Mouse (Mus musculus): ENCODE measurements around the gene Hspb6.

The Hspb6 gene

GRCm38 (mm10) chr7:30534633-30535577 is 17.1 kb upstream of the Hspb6 start, which contains the start of gene Arhgap33:
Arhgap33 (minus strand) TSS chr7:30535060.
- CTCF ChIA-PET: interaction anchor here (0.5 to 1.5 kb wide), 5 partner anchors 17 to 422 kb away, joined by 3 to 7 read pairs (median 3); partner anchors contain the start of genes Hspb6 (in 1 of the 4), Prodh2 (in 1 of the 4), Proser3 (in 1 of the 4) and Usf2 (in 1 of the 4)
- POLR2A ChIA-PET: interaction anchor here in 3 of 4 experiments (0.6 to 2.2 kb wide), 10 partner anchors 16 to 254 kb away, joined by 3 to 7 read pairs (median 4); partner anchors contain the start of genes Hspb6 (in 2 of the 3), Proser3 (in 2 of the 3), Gm49396 (in 1 of the 3) and U2af1l4 (in 1 of the 3)

GRCm38 (mm10) chr7:30540572-30540971 is 11.4 kb upstream of the Hspb6 start:
- CTCF ChIA-PET: interaction anchor here in 2 of 4 experiments (0.9 to 1.3 kb wide), 2 partner anchors 13 to 48 kb away, joined by 3 read pairs; partner anchors contain the start of gene Prodh2 (in 1 of the 2)

GRCm38 (mm10) chr7:30544327-30544726 is 7.7 kb upstream of the Hspb6 start:
- POLR2A ChIA-PET: interaction anchor here in 1 of 4 experiments (2.2 kb wide), 1 partner anchor 8 kb away, joined by 7 read pairs; the partner anchor contains the start of genes Hspb6 and Proser3
- CTCF ChIA-PET: no interaction called here

More at GRCm38 (mm10) chr7:30540572-30540971, 11.4 kb upstream of the Hspb6 start:
- POLR2A ChIA-PET: interaction anchor here in 3 of 4 experiments (0.6 to 1.9 kb wide), 10 partner anchors 12 to 254 kb away, joined by 3 to 13 read pairs (median 4); partner anchors contain the start of genes Aplp1 (in 1 of the 3), Gm49396 (in 1 of the 3), Hspb6 (in 1 of the 3) and Proser3 (in 1 of the 3)

- POLR2A ChIA-PET: interaction anchor here in 2 of 4 experiments (0.7 to 1.6 kb wide), 3 partner anchors 8 to 196 kb away, joined by 3 read pairs; partner anchors contain the start of gene Kmt2b (in 1 of the 2)
- CTCF ChIA-PET: interaction anchor here in 2 of 4 experiments (0.6 to 1.7 kb wide), 2 partner anchors 35 to 58 kb away, joined by 3 to 4 read pairs; no protein-coding TSS in a partner anchor
Measured at GRCm38 (mm10) chr7:30549880-30550279, 2.1 kb upstream of the Hspb6 start.

DNA sequence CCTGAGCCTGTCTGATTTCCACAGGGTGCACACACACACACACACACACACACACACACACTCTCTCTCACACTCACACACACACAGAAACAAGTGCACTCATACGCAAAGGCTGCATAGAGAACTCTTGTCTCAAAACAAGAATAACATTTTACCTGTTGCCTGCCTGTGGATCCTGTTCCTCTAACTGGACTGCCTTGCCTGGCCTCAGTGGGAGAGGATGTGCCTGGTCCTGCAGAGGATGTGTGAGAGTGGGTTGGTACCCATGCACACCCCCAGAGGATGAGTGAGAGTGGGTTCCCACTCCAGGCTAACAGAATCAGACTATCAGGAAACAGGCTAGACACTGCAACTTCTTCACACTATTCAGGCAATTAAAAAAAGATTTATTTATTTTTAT is 1.4 kb upstream of the Hspb6 start:
- POLR2A ChIA-PET: interaction anchor here in 3 of 4 experiments (0.6 to 3.1 kb wide), 5 partner anchors 9 to 918 kb away, joined by 3 to 21 read pairs (median 3); partner anchors contain the start of gene Lin37 (in 1 of the 3)
- CTCF ChIA-PET: interaction anchor here in 1 of 4 experiments (1.0 to 2.7 kb wide), 3 partner anchors 57 to 204 kb away, joined by 3 to 14 read pairs (median 4); no protein-coding TSS in a partner anchor

DNA sequence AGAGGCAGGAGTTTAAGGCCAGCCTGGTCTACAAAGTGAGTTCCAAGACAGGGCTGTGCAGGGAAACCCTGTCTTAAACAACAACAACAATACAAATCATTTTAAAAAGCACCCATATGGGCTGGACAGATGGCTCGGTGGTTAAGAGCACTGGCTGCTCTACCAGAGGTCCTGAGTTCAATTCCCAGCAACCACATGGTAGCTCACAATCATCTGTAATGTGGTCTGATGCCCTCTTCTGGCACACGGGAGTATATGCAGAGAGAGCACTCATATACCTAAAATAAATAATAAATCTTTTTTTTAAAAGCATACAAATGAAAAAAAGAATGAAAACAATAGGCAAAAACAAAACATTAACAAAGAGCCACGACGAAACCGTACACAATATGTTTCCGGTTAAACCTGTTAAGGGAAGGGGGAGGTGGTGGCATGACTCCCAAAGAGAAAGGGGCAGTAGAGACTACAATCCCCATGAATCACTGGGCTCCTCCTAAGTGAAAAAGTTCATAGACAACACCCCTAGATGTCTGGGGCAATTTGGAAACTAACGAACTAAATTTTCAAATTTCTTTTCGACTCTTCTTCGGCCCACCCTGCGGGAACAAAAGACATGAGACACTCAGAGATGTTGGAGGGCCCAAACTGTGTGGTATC is 405 bp upstream of the Hspb6 start:
- ChIA-PET CTCF (interaction anchor here in 3 of 4 experiments (0.6 to 2.8 kb wide), 14 partner anchors 12 to 245 kb away, joined by 3 to 14 read pairs (median 4); no protein-coding TSS in a partner anchor), POLR2A (interaction anchor here in 3 of 4 experiments (0.6 to 3.1 kb wide), 48 partner anchors 8 to 918 kb away, joined by 3 to 32 read pairs (median 4); partner anchors contain the start of genes Gm49396 (in 2 of the 3), Psenen (in 2 of the 3), U2af1l4 (in 2 of the 3) and Wdr62 (in 2 of the 3))

DNA sequence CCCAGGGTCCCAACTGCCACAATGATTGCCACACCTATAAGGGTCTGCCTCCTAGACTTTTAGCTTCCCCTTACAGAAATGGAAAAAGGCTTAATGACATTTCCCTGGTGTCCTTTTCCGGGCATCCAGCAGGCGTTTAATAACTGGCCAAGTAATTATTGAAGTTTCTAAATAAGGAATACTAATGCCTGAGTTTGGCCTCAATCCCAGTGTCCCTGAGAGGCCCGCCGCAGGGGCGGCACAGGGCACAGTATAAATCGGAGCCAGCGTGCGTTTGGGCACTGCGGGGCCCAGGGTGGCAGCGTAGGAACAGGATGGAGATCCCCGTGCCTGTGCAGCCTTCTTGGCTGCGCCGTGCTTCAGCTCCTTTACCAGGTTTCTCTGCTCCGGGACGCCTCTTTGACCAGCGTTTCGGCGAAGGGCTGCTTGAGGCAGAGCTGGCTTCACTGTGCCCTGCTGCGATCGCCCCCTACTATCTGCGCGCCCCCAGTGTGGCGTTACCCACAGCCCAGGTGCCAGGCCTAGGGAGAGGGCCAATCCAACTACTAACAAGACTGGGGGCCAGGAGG is 1.1 kb downstream of the Hspb6 start:
- ChIA-PET CTCF (interaction anchor here (0.6 to 2.8 kb wide), 10 partner anchors 10 to 221 kb away, joined by 3 to 14 read pairs (median 4); partner anchors contain the start of genes Gm49396 (in 1 of the 4), Psenen (in 1 of the 4) and U2af1l4 (in 1 of the 4)), POLR2A (interaction anchor here in 3 of 4 experiments (0.5 to 3.1 kb wide), 70 partner anchors 8 to 1571 kb away, joined by 3 to 32 read pairs (median 4); partner anchors contain the start of genes Gm49396 (in 3 of the 3), Psenen (in 3 of the 3), U2af1l4 (in 3 of the 3) and Wdr62 (in 2 of the 3))

DNA sequence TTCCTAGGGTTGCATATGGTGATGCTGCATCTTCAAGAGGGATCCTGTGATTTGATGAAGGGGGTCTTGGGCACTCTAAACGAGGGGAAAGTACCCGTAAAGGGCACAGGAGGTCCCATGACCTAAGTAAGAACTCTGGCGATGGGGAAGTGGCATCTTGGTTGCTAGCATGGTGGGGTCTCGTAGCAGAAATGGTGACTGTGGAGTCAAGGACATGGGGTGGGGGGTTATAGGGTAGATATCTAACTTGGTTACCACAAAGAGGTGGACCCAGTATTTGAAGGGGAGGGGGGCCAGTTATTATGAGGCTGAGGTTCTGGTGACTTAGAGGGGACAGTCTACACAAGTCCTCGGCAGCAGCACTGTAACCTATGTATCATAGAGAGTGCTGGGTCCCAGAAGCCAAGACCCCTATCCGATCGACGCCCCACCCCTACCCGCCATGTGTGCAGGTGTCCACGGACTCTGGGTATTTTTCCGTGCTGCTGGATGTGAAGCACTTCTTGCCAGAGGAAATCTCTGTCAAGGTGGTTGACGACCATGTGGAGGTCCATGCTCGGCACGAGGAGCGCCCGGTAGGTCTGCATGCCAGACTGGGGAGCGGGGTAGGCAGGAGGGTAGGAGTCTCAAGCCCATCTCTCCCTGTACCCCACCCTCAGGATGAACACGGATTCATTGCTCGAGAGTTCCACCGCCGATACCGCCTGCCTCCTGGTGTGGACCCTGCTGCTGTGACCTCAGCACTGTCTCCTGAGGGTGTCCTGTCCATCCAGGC is 2.0 kb downstream of the Hspb6 start:
- POLR2A ChIA-PET: interaction anchor here in 2 of 4 experiments (1.7 to 3.1 kb wide), 10 partner anchors 9 to 64 kb away, joined by 4 to 32 read pairs (median 10); partner anchors contain the start of genes Gm49396 (in 2 of the 2), Psenen (in 2 of the 2) and U2af1l4 (in 2 of the 2)

DNA sequence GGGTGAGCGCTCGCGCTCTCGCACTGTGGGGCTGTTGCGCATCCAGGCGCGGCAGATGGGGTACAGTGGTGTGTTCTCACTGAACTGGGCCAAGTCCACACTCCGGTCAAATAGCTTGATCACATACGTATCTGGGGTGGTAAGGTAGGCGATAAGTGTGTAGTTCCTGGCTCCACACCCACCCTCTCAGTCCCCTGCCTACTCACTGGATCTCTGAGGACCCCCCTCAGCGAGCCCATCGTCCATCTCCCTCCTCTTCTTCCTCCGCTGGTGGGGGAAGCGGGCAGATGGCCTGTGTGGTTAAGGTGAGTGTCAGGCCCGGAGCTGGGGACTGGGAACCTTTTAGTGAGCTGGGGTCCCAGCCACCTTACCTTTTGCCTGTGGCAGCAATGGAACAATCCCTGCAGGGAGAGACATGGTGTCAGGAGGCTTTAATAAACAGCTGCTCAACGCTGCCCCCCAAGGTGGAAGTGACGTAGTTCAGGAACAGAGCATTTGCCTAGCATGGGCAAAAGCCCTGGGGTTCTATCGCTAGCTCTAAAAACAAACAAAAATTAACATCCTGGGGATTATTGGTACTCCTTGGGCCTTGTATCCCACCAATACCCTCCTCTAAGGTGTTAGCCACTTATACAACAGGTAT is 5.0 kb downstream of the Hspb6 start:
- CTCF ChIA-PET: interaction anchor here (0.6 to 2.0 kb wide), 12 partner anchors 10 to 406 kb away, joined by 3 to 8 read pairs (median 3); partner anchors contain the start of gene Haus5 (in 1 of the 4)

More for the DNA sequence above, 2.0 kb downstream of the Hspb6 start:
- CTCF ChIA-PET: interaction anchor here in 1 of 4 experiments (2.8 kb wide), 1 partner anchor 222 kb away, joined by 10 read pairs; no protein-coding TSS in a partner anchor

GRCm38 (mm10) chr7:30557901-30558514 is 6.0 kb downstream of the Hspb6 start:
- ChIA-PET CTCF (interaction anchor here in 3 of 4 experiments (0.6 to 2.0 kb wide), 8 partner anchors 9 to 210 kb away, joined by 3 to 8 read pairs (median 4); no protein-coding TSS in a partner anchor), POLR2A (interaction anchor here (0.5 to 4.0 kb wide), 17 partner anchors 9 to 399 kb away, joined by 3 to 29 read pairs (median 4); partner anchors contain the start of genes Prodh2 (in 1 of the 4) and Wdr62 (in 1 of the 4))

More for the DNA sequence above, 5.0 kb downstream of the Hspb6 start:
- POLR2A ChIA-PET: interaction anchor here in 3 of 4 experiments (0.6 to 4.0 kb wide), 18 partner anchors 8 to 1576 kb away, joined by 3 to 29 read pairs (median 4); partner anchors contain the start of genes Wdr62 (in 2 of the 3), Eif3k (in 1 of the 3) and Prodh2 (in 1 of the 3)

DNA sequence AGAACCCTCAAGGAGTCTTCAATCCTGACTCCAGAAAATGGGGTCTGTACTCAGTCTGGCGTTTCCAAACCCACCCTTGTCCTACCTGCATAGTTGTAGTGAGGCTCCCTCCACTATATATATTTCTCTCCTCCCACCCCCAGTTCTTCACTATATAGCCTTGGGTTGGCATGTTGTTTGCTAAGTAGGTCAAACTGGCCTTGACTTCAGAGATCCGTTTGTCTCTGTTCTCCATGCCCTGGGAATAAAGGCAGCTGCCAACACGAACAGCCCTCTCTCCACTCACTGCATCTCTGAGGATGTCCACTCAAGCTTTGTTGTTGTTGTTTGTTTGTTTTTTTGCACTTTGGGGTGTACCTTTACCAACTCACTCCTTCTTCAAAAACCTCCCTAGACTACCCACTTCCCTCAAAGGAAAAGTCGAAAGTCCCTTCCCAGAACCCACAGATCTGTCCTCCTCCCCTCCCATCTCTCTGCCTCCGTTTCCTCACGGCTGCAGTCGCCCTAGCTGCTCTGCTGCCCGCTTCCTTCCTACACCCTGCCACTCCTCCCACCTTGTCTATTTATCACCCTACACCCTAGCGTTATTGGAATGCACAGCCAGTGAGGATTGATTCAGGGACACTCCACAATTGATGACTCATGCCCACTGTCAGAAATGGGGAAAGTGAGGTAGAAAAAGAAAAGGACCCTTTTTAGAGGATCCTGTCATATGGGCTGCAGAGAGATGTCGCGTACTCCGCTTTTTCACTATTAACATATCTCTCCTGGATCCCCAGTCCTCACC is 6.9 kb downstream of the Hspb6 start:
- ChIA-PET POLR2A (interaction anchor here in 3 of 4 experiments (0.5 to 4.0 kb wide), 7 partner anchors 9 to 398 kb away, joined by 4 to 29 read pairs (median 4); partner anchors contain the start of genes Kmt2b (in 1 of the 3), Thap8 (in 1 of the 3) and Wdr62 (in 1 of the 3)), CTCF (interaction anchor here in 2 of 4 experiments (0.9 to 2.0 kb wide), 2 partner anchors 55 to 68 kb away, joined by 3 to 8 read pairs; no protein-coding TSS in a partner anchor)

DNA sequence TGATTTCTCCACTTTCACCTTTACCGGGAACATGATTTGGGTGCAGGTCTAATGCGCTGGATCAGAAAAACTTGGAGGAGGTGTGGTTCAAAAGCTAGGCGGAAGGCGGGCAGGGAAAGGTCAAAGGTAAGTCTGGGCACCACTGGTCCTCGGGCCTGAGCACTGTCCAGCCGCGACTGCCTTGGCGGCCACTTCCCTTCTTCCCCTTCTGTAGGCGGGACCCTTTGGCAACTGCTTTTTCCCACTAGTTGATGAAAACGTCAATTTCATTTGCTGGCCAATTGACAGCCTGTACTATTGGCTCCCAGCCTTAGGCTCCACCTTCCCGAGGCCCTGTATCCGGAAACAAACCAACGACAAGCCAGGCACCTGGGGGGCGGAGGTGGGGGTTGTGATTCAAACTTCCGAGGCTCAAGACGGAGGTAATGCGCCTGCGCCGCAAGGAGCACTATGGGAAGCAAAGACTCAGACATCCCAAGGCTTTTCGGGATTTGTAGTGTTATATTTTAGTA is 7.5 kb downstream of the Hspb6 start, which contains the start of gene Lin37:
TSS of gene Lin37 (minus strand) at position 396 of the 512 bp plus-strand sequence.
- POLR2A ChIA-PET: interaction anchor here in 3 of 4 experiments (0.6 to 4.0 kb wide), 6 partner anchors 8 to 279 kb away, joined by 3 to 29 read pairs (median 4); partner anchors contain the start of genes Kmt2b (in 1 of the 3), Thap8 (in 1 of the 3) and Wdr62 (in 1 of the 3)
- CTCF ChIA-PET: interaction anchor here in 1 of 4 experiments (0.6 kb wide), 1 partner anchor 17 kb away, joined by 3 read pairs; no protein-coding TSS in a partner anchor

- POLR2A ChIA-PET: interaction anchor here in 2 of 4 experiments (0.5 to 4.0 kb wide), 6 partner anchors 8 to 280 kb away, joined by 3 to 29 read pairs (median 4); partner anchors contain the start of genes Hspb6 (in 1 of the 2), Kmt2b (in 1 of the 2), Proser3 (in 1 of the 2) and Thap8 (in 1 of the 2)
- CTCF ChIA-PET: no interaction called here
Measured at GRCm38 (mm10) chr7:30560296-30560695, 8.3 kb downstream of the Hspb6 start.

Measured in embryonic stem cell, embryonic (primary cell).